Comparison of ENCODE assay signal across 9 mouse cellular contexts in genomic region chr17:20946636-20947035, GRCm38 (mm10). TPM values are rescaled to one million over a fixed set of nuclear protein-coding genes. Genes with fewer than 3 reads are reported as not detected.
DNase-seq lines count a peak whose midpoint lies in the region; ATAC-seq and TF ChIP-seq lines count a peak whose summit lies in the region.
"Had no signal": no experiment of that assay in that cellular context is flagged by ENCODE, and none has a peak within 500 bp of the region (broad histone marks: within the 10 kb centered on the region; RNA-seq: fewer than 3 reads in every experiment).

No protein-coding gene starts in this region.

- H3K4me3 ChIP-seq in heart, embryonic 11.5 days (ENCODE audit: low read depth, low read length), result peak overlapping the region; percentile 85
- H3K4me3 ChIP-seq in ES-Bruce4 (ENCODE audit: low read depth, low read length), result peak overlapping the region; percentile 93
- peak overlapping the region; percentile 74 for H3K4me3 ChIP-seq in forebrain, embryonic 15.5 days
- H3K4me3 ChIP-seq in liver, embryonic 15.5 days (replicated peaks), result peak overlapping the region; percentile 91

- no peak for DNase-seq in heart, postnatal 4 days
- no peak for DNase-seq in cerebellum, postnatal 14 days
- DNase-seq in ovary, postnatal 36 days (ENCODE audit: low spot score), result no peak
- DNase-seq in frontal cortex, postnatal 10 days (ENCODE audit: low spot score in 2 of 2), result no peak

- TF ChIP-seq CTCF in ES-Bruce4 (IDR thresholded peaks at IDR 0.05; ENCODE audit: low read depth, low read length), result no peak

- H3K4me1 ChIP-seq in heart, embryonic 11.5 days (ENCODE audit: control insufficient read depth, insufficient read depth, low read length), result peaks cover 13% of the 10 kb centered on the region
- H3K4me1 ChIP-seq in ES-Bruce4 (ENCODE audit: control insufficient read depth, insufficient read depth, low read length), result peaks cover 1% of the 10 kb centered on the region
- peaks cover 37% of the 10 kb centered on the region for H3K4me1 ChIP-seq in forebrain, embryonic 15.5 days
- peaks cover 29% of the 10 kb centered on the region for H3K4me1 ChIP-seq in liver, embryonic 15.5 days (replicated peaks)

- no peak overlapping the region for H3K27ac ChIP-seq in heart, embryonic 11.5 days (ENCODE audit: low read depth, low read length)
- H3K27ac ChIP-seq in ES-Bruce4 (ENCODE audit: insufficient read depth, low read length), result peak overlapping the region; percentile 77; the same call in 1 of the 2 replicates
- H3K27ac ChIP-seq in forebrain, embryonic 15.5 days (replicated peaks), result no peak overlapping the region; the same call in 1 of the 2 replicates
- H3K27ac ChIP-seq in liver, embryonic 15.5 days (replicated peaks), result no peak overlapping the region

- ATAC-seq in heart, embryonic 11.5 days (replicated peaks; ENCODE audit: insufficient number of reproducible peaks, low FRiP score, low TSS enrichment), result no peak
- ATAC-seq in forebrain, embryonic 15.5 days (replicated peaks), result no peak
- no peak for ATAC-seq in liver, embryonic 15.5 days (ENCODE audit: insufficient read depth)

- no peaks in the 10 kb centered on the region for H3K36me3 ChIP-seq in heart, embryonic 11.5 days (ENCODE audit: control insufficient read depth, insufficient read depth, low read length)
- peaks cover 7% of the 10 kb centered on the region for H3K36me3 ChIP-seq in ES-Bruce4 (ENCODE audit: control insufficient read depth, insufficient read depth, low read length, poor library complexity, severe bottlenecking)
- H3K36me3 ChIP-seq in forebrain, embryonic 15.5 days, result peaks cover under 1% of the 10 kb centered on the region
- H3K36me3 ChIP-seq in liver, embryonic 15.5 days (replicated peaks), result peaks cover 4% of the 10 kb centered on the region; the same call in 1 of the 2 replicates

- H3K27me3 ChIP-seq in heart, embryonic 11.5 days (ENCODE audit: control insufficient read depth, insufficient read depth, low read length), result no peaks in the 10 kb centered on the region
- no peaks in the 10 kb centered on the region for H3K27me3 ChIP-seq in ES-Bruce4 (ENCODE audit: control insufficient read depth, insufficient read depth, low read length, poor library complexity, severe bottlenecking)
- no peaks in the 10 kb centered on the region for H3K27me3 ChIP-seq in forebrain, embryonic 15.5 days
- no peaks in the 10 kb centered on the region for H3K27me3 ChIP-seq in liver, embryonic 15.5 days

- H3K4me2 ChIP-seq in heart, embryonic 11.5 days, result peak overlapping the region; percentile 87
- H3K4me2 ChIP-seq in forebrain, embryonic 15.5 days (replicated peaks), result peak overlapping the region; percentile 65
- H3K4me2 ChIP-seq in liver, embryonic 15.5 days, result peak overlapping the region; percentile 81

- no peak for TF ChIP-seq POLR2A in ES-Bruce4 (IDR thresholded peaks at IDR 0.05; ENCODE audit: insufficient read depth, low read length)

- no peaks in the 10 kb centered on the region for H3K9me3 ChIP-seq in heart, embryonic 11.5 days (replicated peaks; ENCODE audit: control insufficient read depth, low read length)
- no peaks in the 10 kb centered on the region for H3K9me3 ChIP-seq in ES-Bruce4 (replicated peaks; ENCODE audit: control insufficient read depth, insufficient read depth, low read length, poor library complexity, severe bottlenecking)
- H3K9me3 ChIP-seq in forebrain, embryonic 15.5 days, result no peaks in the 10 kb centered on the region
- no peaks in the 10 kb centered on the region for H3K9me3 ChIP-seq in liver, embryonic 15.5 days (replicated peaks)

- H3K9ac ChIP-seq in heart, embryonic 11.5 days (ENCODE audit: low read depth, low read length), result peak overlapping the region; percentile 90
- H3K9ac ChIP-seq in ES-Bruce4 (ENCODE audit: low read depth, poor library complexity, severe bottlenecking), result peak overlapping the region; percentile 71
- H3K9ac ChIP-seq in forebrain, embryonic 15.5 days (replicated peaks), result peak overlapping the region; percentile 81
- peak overlapping the region; percentile 79; the same call in 1 of the 2 replicates for H3K9ac ChIP-seq in liver, embryonic 15.5 days

- no peak for TF ChIP-seq EP300 in ES-Bruce4 (IDR thresholded peaks at IDR 0.05; ENCODE audit: insufficient read depth, low read depth, low read length)

RNA-seq across cellular contexts. Expression of gene Ppp2r1a, which starts 1.5 kb away (rescaled TPM):
- polyA plus RNA-seq in heart, embryonic 11.5 days (2014; fragmentation: Nextera tagmentation; extraction: Ambion mirVana), result 360 and 399 TPM in 2 replicates
- total RNA-seq in heart, postnatal 4 days (2021), result 100 to 1,000 TPM; 287 to 293 TPM
- 253 and 280 TPM in 2 replicates for polyA plus RNA-seq in ES-Bruce4 (2011; ENCODE audit: insufficient read depth, insufficient read length, low read depth, missing spikeins)
- polyA plus RNA-seq in forebrain, embryonic 15.5 days (2015; fragmentation: Nextera tagmentation; extraction: Ambion mirVana), result 617 and 640 TPM in 2 replicates
- polyA plus RNA-seq in liver, embryonic 15.5 days (2015; fragmentation: Nextera tagmentation; extraction: Ambion mirVana), result 92.5 and 97.3 TPM in 2 replicates

RNA-seq across cellular contexts. Expression of gene Vmn1r232, which starts 27.1 kb away (rescaled TPM):
- polyA plus RNA-seq in heart, embryonic 11.5 days (2014; fragmentation: Nextera tagmentation; extraction: Ambion mirVana), result not detected in 2 replicates
- total RNA-seq in heart, postnatal 4 days (2021), result not detected
- not detected in 2 replicates for polyA plus RNA-seq in ES-Bruce4 (2011; ENCODE audit: insufficient read depth, insufficient read length, low read depth, missing spikeins)
- not detected in 2 replicates for polyA plus RNA-seq in forebrain, embryonic 15.5 days (2015; fragmentation: Nextera tagmentation; extraction: Ambion mirVana)
- not detected in 2 replicates for polyA plus RNA-seq in liver, embryonic 15.5 days (2015; fragmentation: Nextera tagmentation; extraction: Ambion mirVana)
- total RNA-seq: gastrocnemius, adult 8-10 months had no signal

RNA-seq across cellular contexts. Expression of gene Vmn1r231, which starts 41.7 kb away (rescaled TPM):
- not detected in 2 replicates for polyA plus RNA-seq in heart, embryonic 11.5 days (2014; fragmentation: Nextera tagmentation; extraction: Ambion mirVana)
- not detected for total RNA-seq in heart, postnatal 4 days (2021)
- not detected in 2 replicates for polyA plus RNA-seq in ES-Bruce4 (2011; ENCODE audit: insufficient read depth, insufficient read length, low read depth, missing spikeins)
- not detected in 2 replicates for polyA plus RNA-seq in forebrain, embryonic 15.5 days (2015; fragmentation: Nextera tagmentation; extraction: Ambion mirVana)
- not detected in 2 replicates for polyA plus RNA-seq in liver, embryonic 15.5 days (2015; fragmentation: Nextera tagmentation; extraction: Ambion mirVana)
- total RNA-seq: gastrocnemius, adult 8-10 months had no signal

RNA-seq across cellular contexts. Expression of gene Vmn1r233, which starts 49.6 kb away (rescaled TPM):
- polyA plus RNA-seq in heart, embryonic 11.5 days (2014; fragmentation: Nextera tagmentation; extraction: Ambion mirVana), result not detected in 2 replicates
- not detected for total RNA-seq in heart, postnatal 4 days (2021)
- not detected in 2 replicates for polyA plus RNA-seq in ES-Bruce4 (2011; ENCODE audit: insufficient read depth, insufficient read length, low read depth, missing spikeins)
- polyA plus RNA-seq in forebrain, embryonic 15.5 days (2015; fragmentation: Nextera tagmentation; extraction: Ambion mirVana), result not detected in 2 replicates
- not detected in 2 replicates for polyA plus RNA-seq in liver, embryonic 15.5 days (2015; fragmentation: Nextera tagmentation; extraction: Ambion mirVana)
- total RNA-seq: gastrocnemius, adult 8-10 months had no signal
